ENCODE assay signal across 8 mouse cellular contexts in genomic region chr5:34915801-34916200, GRCm38 (mm10). TPM values are rescaled to one million over a fixed set of nuclear protein-coding genes. Genes with fewer than 3 reads are reported as not detected.
A peak's percentile ranks its signal among the peaks of the same experiment; 100 is the strongest.
DNase-seq lines count a peak whose midpoint lies in the region; ATAC-seq lines count a peak whose summit lies in the region.

No protein-coding gene starts in this region.

- H3K36me3 ChIP-seq in heart, embryonic 11.5 days (ENCODE audit: control insufficient read depth, insufficient read depth, low read length) = no peaks in the 10 kb centered on the region
- no peaks in the 10 kb centered on the region for H3K36me3 ChIP-seq in intestine, embryonic 14.5 days (ENCODE audit: control insufficient read depth, insufficient read depth, low read length)
- H3K36me3 ChIP-seq in midbrain, embryonic 11.5 days (ENCODE audit: control insufficient read depth, insufficient read depth, low read length) = no peaks in the 10 kb centered on the region

- ATAC-seq in heart, embryonic 11.5 days (replicated peaks; ENCODE audit: insufficient number of reproducible peaks, low FRiP score, low TSS enrichment) = no peak
- ATAC-seq in intestine, embryonic 14.5 days (replicated peaks; ENCODE audit: low FRiP score, low TSS enrichment, low read depth) = 0 out of 2 replicates have a peak, but pooled peaks have one; percentile 69
- peak; percentile 62; the same call in 1 of the 2 replicates for ATAC-seq in midbrain, embryonic 11.5 days (ENCODE audit: low FRiP score)

- peaks cover 13% of the 10 kb centered on the region for H3K4me1 ChIP-seq in heart, embryonic 11.5 days (ENCODE audit: control insufficient read depth, insufficient read depth, low read length)
- H3K4me1 ChIP-seq in intestine, embryonic 14.5 days (replicated peaks; ENCODE audit: control insufficient read depth, insufficient read depth, low read length) = 0 out of 2 replicates have a peak, but pooled peaks cover 2% of the 10 kb centered on the region
- H3K4me1 ChIP-seq in midbrain, embryonic 11.5 days (ENCODE audit: control insufficient read depth, insufficient read depth, low read length) = peaks cover 4% of the 10 kb centered on the region

- no peak overlapping the region for H3K4me2 ChIP-seq in heart, embryonic 11.5 days
- no peak overlapping the region for H3K4me2 ChIP-seq in intestine, embryonic 14.5 days (ENCODE audit: low read length)
- H3K4me2 ChIP-seq in midbrain, embryonic 11.5 days = no peak overlapping the region

- intact Hi-C loops in left cerebral cortex, postnatal 25 days (cut with DNase I) = loop anchor here (1.0 to 5.0 kb wide), 2 partner anchors 112 to 128 kb away; no protein-coding TSS in a partner anchor

- no peaks in the 10 kb centered on the region for H3K27me3 ChIP-seq in heart, embryonic 11.5 days (ENCODE audit: control insufficient read depth, insufficient read depth, low read length)
- no peaks in the 10 kb centered on the region for H3K27me3 ChIP-seq in intestine, embryonic 14.5 days (replicated peaks; ENCODE audit: control insufficient read depth, insufficient read depth, low read length)
- H3K27me3 ChIP-seq in midbrain, embryonic 11.5 days (ENCODE audit: control insufficient read depth, insufficient read depth, low read length) = no peaks in the 10 kb centered on the region

- DNase-seq in heart, adult 11 months = peak; percentile 96
- peak; percentile 58 to 81 for DNase-seq in cerebellum, postnatal 4 days (ENCODE audit: low spot score in 2 of 2)
- peak; percentile 75 for DNase-seq in gastrocnemius, postnatal 10 days
- peak; percentile 81 for DNase-seq in intestine, embryonic 14.5 days (ENCODE audit: low spot score)
- peak; percentile 81 to 87 for DNase-seq in left cerebral cortex, postnatal 25 days (ENCODE audit: low spot score in 2 of 2)
- DNase-seq in midbrain, embryonic 11.5 days (ENCODE audit: low spot score, missing footprints) = peak; percentile 90
- DNase-seq in spleen, postnatal 10 days (ENCODE audit: low spot score in 2 of 2) = peak; percentile 81 to 89

- no peak overlapping the region for H3K4me3 ChIP-seq in heart, embryonic 11.5 days (ENCODE audit: low read depth, low read length)
- no peak overlapping the region for H3K4me3 ChIP-seq in intestine, embryonic 14.5 days (ENCODE audit: low read depth, low read length)
- no peak overlapping the region for H3K4me3 ChIP-seq in midbrain, embryonic 11.5 days (ENCODE audit: low read depth, low read length)

- no peaks in the 10 kb centered on the region for H3K9me3 ChIP-seq in heart, embryonic 11.5 days (replicated peaks; ENCODE audit: control insufficient read depth, low read length)
- H3K9me3 ChIP-seq in intestine, embryonic 14.5 days (ENCODE audit: control insufficient read depth, low read length) = no peaks in the 10 kb centered on the region
- no peaks in the 10 kb centered on the region for H3K9me3 ChIP-seq in midbrain, embryonic 11.5 days (ENCODE audit: control insufficient read depth, low read length)

- H3K27ac ChIP-seq in heart, embryonic 11.5 days (ENCODE audit: low read depth, low read length) = no peak overlapping the region
- no peak overlapping the region for H3K27ac ChIP-seq in intestine, embryonic 14.5 days (ENCODE audit: low read depth)
- no peak overlapping the region for H3K27ac ChIP-seq in midbrain, embryonic 11.5 days (ENCODE audit: low read depth, low read length)

- H3K9ac ChIP-seq in heart, embryonic 11.5 days (ENCODE audit: low read depth, low read length) = no peak overlapping the region; the same call in 1 of the 2 replicates
- H3K9ac ChIP-seq in intestine, embryonic 14.5 days (ENCODE audit: low read length) = no peak overlapping the region
- H3K9ac ChIP-seq in midbrain, embryonic 11.5 days (ENCODE audit: low read length) = no peak overlapping the region

- WGBS in heart, embryonic 11.5 days (ENCODE audit: insufficient replicate concordance) = 13% methylated on average over 1 of the region's 1 CpGs
- WGBS in intestine, embryonic 14.5 days = 5% methylated on average over 1 of the region's 1 CpGs
- WGBS in midbrain, embryonic 11.5 days = 25% methylated on average over 1 of the region's 1 CpGs

RNA-seq across cellular contexts. Expression of gene Msantd1, which starts 8.0 kb away (rescaled TPM):
- polyA plus RNA-seq in heart, embryonic 11.5 days (2014; fragmentation: Nextera tagmentation; extraction: Ambion mirVana) = 0.42 and 0.97 TPM in 2 replicates
- under 1 TPM; 0.14 to 0.97 TPM for total RNA-seq in gastrocnemius, postnatal 10 days (2021)
- polyA plus RNA-seq in intestine, embryonic 14.5 days (2014; fragmentation: Nextera tagmentation; extraction: Ambion mirVana) = 0.58 and 1.2 TPM in 2 replicates
- 1 to 10 TPM; 7.6 to 8.0 TPM for total RNA-seq in left cerebral cortex, postnatal 25 days (2021)
- 1.3 and 1.6 TPM in 2 replicates for polyA plus RNA-seq in midbrain, embryonic 11.5 days (2014; fragmentation: Nextera tagmentation; extraction: Ambion mirVana)

RNA-seq across cellular contexts. Expression of gene Rgs12, which starts 33.4 kb away (rescaled TPM):
- 25.6 and 29.5 TPM in 2 replicates for polyA plus RNA-seq in heart, embryonic 11.5 days (2014; fragmentation: Nextera tagmentation; extraction: Ambion mirVana)
- 10 to 100 TPM; 13.7 to 16.6 TPM for total RNA-seq in gastrocnemius, postnatal 10 days (2021)
- polyA plus RNA-seq in intestine, embryonic 14.5 days (2014; fragmentation: Nextera tagmentation; extraction: Ambion mirVana) = 19.0 and 22.2 TPM in 2 replicates
- 10 to 100 TPM; 52.3 to 62.3 TPM for total RNA-seq in left cerebral cortex, postnatal 25 days (2021)
- polyA plus RNA-seq in midbrain, embryonic 11.5 days (2014; fragmentation: Nextera tagmentation; extraction: Ambion mirVana) = 47.5 and 49.0 TPM in 2 replicates
